Mouse (Mus musculus): ENCODE results near the gene Tekt2. TPM values are rescaled to one million over a fixed set of nuclear protein-coding genes. Genes with fewer than 3 reads are reported as not detected.

Tekt2 gene
- total RNA-seq, 2 experiments from 2014 or later: 1.4 TPM

DNA sequence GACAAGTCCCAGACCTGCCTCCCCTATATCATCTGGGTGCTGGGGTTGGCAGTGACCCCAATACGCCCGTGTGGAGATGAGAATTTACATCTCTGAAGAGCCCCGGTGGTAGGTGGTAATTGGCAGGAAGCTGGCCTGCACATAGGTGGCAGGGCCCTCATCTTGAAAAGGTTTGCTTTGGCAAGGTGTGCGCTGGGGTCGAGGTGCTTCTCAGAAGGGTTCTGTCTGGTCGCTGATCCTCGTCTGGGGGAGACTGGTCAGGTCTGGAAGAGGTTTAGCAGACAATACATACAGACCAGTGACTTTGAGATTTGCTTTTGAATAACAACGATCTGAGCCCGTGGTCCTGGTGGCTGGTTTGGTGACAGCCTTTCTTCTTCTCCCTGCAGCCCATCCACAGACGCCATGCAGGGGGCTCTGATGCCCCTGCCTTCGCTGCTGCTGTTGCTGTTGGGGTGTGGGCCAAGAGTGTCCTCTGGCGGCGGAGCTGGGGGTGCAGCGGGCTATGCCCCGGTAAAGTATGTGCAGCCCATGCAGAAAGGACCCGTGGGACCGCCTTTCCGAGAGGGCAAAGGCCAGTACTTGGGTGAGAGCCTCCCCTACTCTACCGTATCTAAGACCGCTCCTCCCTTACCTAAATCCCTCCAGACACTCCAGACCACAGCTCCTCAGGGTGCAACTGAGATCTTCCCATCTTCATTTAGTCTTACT is 16.1 kb downstream of the Tekt2 start:
- DNase-seq: peak in 1 of 2 experiments; percentile 43

- DNase-seq: no peak
Measured at GRCm38 (mm10) chr4:126306827-126307226, 18.7 kb downstream of the Tekt2 start.

- no peak for DNase-seq
Measured at GRCm38 (mm10) chr4:126306058-126306457, 19.4 kb downstream of the Tekt2 start.

- no peak for DNase-seq
Measured at GRCm38 (mm10) chr4:126305428-126305827, 20.1 kb downstream of the Tekt2 start.

DNA sequence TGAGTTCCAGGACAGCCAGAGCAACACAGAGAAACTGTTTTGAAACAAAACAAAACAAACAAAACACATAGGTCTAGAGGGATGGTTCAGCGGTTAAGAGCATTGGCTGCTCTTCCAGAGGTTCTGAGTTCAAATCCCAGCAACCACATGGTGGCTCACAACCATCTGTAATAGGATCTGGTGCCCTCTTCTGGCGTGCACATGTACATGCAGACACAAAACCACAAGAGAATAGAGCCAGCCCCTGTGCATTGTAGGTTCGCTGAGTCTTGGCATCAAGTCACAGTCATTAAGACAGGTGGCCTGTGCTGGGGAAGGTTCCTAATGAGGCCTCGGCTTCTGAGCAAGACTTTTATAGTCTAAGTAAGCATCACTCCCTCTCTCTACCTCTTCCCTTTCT is 21.6 kb downstream of the Tekt2 start:
- DNase-seq: no peak

DNA sequence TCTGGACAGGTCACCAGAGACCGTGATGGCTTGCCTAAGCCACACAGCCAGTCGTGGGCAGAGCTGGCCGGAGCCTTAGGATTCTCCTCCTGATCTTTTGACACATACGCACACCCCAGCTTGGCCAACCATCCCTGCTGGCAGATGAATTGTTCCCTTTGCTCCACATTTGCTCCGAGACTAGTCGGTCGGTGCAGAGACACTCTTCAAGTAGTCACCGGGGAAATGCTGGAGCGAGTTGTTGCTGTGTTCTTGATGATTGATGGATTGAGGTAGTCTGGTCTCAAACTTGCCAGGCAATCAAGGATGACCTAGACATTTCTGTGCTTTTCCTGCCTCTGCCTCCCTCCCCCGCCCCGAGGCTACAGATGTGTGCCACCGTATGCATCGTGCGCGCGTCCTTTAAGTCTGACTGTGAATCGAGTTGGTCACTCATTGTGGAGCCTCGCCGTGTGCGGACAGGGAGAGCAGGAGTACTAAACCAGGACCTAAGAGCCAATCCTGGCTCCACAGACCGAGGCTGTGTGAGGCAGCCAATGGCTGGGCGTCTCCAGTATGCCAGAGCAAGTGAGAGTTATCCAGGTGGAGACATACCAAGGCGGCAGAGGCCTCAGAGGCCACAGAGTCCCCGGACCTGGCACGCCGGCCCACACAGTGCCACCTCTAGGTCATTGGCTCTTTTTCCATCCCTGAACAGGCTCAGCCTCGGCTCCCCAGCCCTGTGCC is 23.7 kb downstream of the Tekt2 start:
- no peak for DNase-seq

- no peak for DNase-seq
Measured at GRCm38 (mm10) chr4:126300916-126301583, 24.4 kb downstream of the Tekt2 start.

DNA sequence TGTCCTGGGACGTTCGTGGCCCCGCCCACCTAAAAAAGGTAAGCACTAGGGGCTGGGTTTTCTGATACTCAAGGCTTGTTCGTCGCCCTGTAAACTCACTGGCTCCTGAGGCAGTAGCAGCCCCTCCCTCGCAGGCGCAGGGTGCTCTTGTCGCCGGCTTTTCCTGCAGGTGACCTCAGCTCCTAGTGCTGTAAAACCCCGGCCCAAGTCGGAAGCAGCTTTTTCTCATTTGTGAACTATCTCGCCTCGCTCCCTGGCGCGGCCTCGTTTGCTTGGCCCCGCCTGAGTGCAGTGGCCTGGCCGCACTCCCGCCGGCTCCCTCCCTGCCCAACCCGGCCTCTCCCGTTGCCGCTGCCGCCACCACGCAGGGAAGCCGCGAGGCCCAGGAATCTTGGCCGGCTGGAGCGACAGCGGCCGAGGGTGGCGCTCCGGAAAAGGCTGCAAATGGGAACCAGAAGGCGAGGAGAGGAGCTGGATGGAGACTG is 28.8 kb downstream of the Tekt2 start:
- DNase-seq: peak; percentile 81 to 85

GRCm38 (mm10) chr4:126295937-126296336 is 29.6 kb downstream of the Tekt2 start:
- no peak for DNase-seq

DNA sequence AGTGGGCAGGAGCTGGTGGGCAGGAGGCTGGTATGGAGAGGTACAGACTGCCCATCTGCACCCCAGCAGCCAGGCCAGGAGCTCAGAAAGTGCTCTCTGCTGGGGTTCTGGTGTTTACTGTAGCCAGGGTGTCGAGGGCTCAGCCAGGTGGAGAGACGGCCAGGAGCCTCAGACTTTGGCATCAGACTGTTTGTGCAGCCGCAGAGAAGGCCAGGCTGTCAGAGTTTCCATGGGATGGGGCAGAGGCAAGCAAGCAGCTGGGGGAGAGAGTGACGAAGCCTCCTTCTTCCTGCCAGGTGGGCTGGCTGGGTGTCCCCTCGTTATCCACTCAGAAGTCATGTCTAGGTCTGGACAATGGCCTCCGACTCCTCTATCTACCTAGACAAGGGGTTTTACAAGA is 30.3 kb downstream of the Tekt2 start:
- DNase-seq: no peak

DNA sequence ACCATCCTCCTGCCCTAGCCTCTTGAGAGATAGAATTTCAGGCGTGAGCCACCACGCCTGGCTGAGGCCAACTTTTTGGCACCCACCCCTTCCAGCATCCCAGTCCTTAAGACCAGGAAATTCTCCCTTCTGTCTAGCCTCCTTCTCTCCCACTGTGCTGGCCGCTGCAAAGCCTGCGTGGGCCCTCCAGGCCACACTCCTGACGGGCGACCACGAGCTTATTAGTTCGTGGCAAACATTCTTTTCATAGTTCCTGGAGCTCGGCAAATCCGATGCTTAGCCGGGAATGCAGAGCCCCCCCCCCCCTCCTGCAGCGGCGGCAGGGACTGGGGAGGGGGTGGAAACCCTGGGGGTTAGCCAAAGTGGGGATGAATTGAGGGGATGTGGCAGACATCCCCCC is 34.3 kb downstream of the Tekt2 start:
- DNase-seq: no peak

DNA sequence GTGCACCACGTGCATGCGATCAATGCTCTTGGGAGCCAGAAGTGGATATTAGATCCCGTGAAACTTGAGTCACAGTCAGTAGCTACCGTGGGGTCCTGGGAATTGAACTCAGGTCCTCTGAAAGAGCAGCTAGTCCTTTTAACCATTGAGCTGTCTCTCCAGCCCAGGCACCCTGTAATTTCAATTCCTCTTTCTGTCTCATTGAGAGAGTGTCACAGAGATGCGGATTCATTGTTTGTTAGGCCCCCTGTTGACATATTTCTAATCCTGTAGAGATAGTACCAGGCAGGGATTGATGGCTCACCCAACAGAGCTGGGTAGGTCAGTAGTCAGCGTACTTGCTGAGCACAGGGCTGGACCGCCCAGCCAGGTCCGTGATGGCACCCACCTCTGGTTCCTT is 35.2 kb downstream of the Tekt2 start:
- no peak for DNase-seq

- DNase-seq: no peak
Measured at GRCm38 (mm10) chr4:126288085-126288666, 37.3 kb downstream of the Tekt2 start.

GRCm38 (mm10) chr4:126287302-126287995 is 38.0 kb downstream of the Tekt2 start:
- DNase-seq: no peak

GRCm38 (mm10) chr4:126286492-126286891 is 39.0 kb downstream of the Tekt2 start, which contains the start of gene Col8a2:
Gene Col8a2 (plus strand): TSS chr4:126286793.
- peak; percentile 41 to 55 for DNase-seq

- DNase-seq: no peak
Measured at GRCm38 (mm10) chr4:126283582-126283981, 41.9 kb downstream of the Tekt2 start.

DNA sequence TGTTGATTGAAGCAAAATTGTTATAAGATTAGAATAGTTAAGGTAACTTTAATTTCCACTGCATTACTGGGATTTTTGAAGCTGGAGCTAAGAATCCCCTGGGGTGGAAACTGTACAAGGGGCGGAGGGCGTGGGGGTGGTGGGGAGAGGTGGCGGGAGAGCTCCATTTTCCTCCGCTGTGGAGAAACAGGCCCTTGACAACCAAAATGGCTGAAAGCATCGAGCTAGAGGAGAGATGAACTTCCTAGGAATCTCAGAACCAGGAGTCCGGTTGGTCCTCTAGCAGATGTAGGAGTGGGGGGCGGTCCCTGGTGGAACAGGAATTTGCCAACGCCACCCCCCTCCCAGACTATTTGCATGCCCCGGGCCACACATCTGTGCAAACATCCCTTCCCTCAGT is 43.8 kb downstream of the Tekt2 start:
- no peak for DNase-seq

- no peak for DNase-seq
Measured at GRCm38 (mm10) chr4:126278961-126279360, 46.5 kb downstream of the Tekt2 start.

DNA sequence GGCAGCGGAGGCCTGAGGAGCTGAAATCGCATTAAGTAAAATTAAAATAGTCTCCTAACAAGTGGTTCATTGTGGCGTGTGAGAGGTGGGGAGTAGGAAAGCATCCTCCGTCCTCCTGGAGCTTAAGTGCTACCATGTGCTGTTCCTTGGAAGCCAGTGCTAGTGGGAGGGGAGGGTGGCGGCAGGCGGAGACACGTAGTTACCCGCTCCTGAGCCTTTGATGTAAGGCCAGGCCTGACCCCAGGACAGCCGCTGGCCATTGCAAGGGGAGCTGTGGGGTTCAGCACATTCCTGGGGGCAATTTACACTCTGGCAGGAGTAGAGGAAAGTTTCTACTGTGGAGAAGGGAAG is 46.9 kb downstream of the Tekt2 start:
- DNase-seq: no peak

- DNase-seq: peak; percentile 61 to 69
Measured at GRCm38 (mm10) chr4:126277906-126278564, 47.5 kb downstream of the Tekt2 start.

DNA sequence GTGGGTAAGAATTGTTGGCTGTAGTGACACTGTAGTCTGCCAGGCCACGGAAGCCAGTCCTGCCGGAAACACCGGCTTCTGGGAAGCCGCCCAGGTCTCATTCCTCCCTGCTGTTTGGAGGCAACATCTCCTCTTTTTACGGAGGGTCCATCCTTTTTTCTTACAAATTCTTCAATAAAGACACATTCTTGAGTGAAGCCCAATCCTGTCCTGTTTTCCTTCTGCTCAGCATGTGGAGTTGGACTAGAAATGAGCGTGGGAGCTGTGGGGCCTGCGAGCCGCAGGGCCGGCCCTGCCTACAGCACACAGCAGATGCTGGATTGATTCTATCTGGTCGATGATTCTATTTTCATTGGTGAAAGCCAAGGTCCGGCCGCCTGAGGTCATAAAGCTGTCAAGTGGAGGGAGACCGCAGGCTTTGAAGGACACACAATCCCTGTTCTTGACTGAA is 49.8 kb downstream of the Tekt2 start:
- peak; percentile 60 to 72 for DNase-seq
